Mouse (Mus musculus) neutrophil, adult 5-6 weeks (primary cell): ENCODE measurements at regions not wholly inside any gene's neighbourhood (a gene's known extent, or its start where the extent isn't known, plus 50 kb on each side); places are given as distances from the start of the nearest gene placed in this dataset.

Experiments
- ATAC-seq: fragments of 151-379, 151-347 bp; 2 replicates; pipeline ENCODE4 v1.8.0; 2017; ENCODE audit warnings: mild to moderate bottlenecking, moderate TSS enrichment; ENCODE audit not compliant: insufficient number of reproducible peaks, poor library complexity, low FRiP score, severe bottlenecking; ENCODE audit errors: extremely low read depth

GRCm38 (mm10) chr19:37492572-37492971 is 57.6 kb upstream of the Exoc6 start:
- ATAC-seq, result no peak

- no peak for ATAC-seq
Observed at GRCm38 (mm10) chr19:37493378-37493777, 56.8 kb upstream of the Exoc6 start.

- peak; percentile 65; the same call in 1 of the 2 replicates for ATAC-seq
Observed at GRCm38 (mm10) chr19:37493921-37494485, 56.2 kb upstream of the Exoc6 start.

GRCm38 (mm10) chr19:37494806-37495205 is 55.4 kb upstream of the Exoc6 start:
- no peak for ATAC-seq

GRCm38 (mm10) chr19:37495319-37496270 is 54.6 kb upstream of the Exoc6 start:
- ATAC-seq, result peak; percentile 74

GRCm38 (mm10) chr19:37496759-37497158 is 53.5 kb upstream of the Exoc6 start:
- ATAC-seq, result no peak

GRCm38 (mm10) chr19:37497161-37497560 is 53.1 kb upstream of the Exoc6 start:
- no peak for ATAC-seq

- ATAC-seq, result no peak
Observed at GRCm38 (mm10) chr19:37498438-37498837, 51.8 kb upstream of the Exoc6 start.
